Mouse (Mus musculus): Measurements from ENCODE around the gene Csad.

DNA sequence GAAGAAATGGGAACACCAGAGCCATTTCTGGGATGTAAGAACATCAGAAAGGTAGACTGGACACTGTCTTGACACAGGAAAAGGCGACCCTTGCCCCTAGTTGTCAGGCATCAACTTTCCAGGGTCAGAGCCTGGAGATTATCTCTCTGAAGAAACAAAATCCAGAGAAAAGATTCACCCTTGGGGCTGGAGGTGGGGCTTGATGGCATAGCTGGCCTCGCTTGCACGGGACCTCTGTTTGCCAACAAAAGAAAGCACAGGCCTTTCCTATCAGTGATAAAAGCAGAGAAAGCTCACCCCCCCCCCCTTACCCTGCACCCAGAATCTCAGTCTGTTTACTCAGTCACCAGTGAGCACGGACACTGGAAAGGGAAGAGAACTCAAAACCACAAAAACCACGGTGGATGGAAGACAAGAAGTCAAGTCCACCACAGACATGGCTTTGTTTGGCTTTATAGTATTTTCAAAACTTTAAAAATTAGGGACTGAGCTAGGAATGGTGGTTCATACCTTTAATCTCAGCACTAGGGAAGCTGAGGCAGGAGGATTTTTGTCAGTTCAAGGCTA lies 11.6 kb downstream of the Csad start:
- TF ChIP-seq GATA1 (IDR thresholded peaks at IDR 0.05; ENCODE audit: borderline replicate concordance, low read length), result no peak
- no peak for TF ChIP-seq FLI1 (IDR thresholded peaks at IDR 0.05; ENCODE audit: low read length)
